Mouse (Mus musculus) liver, postnatal 0 days (tissue): ENCODE data around the gene Pspn.

Source experiments
- CTCF ChIP-seq: sonication (generic); IDR thresholded peaks from 2 replicates; pipeline ENCODE4 v1.5.1; 2016; ENCODE audit warnings: antibody characterized with exemption, low read depth
- EP300 ChIP-seq: IDR thresholded peaks from 2 replicates; pipeline ENCODE4 v1.6.1; 2016; ENCODE audit warnings: antibody characterized with exemption, low read depth, mild to moderate bottlenecking

GRCm38 (mm10) chr17:56979524-56979923 is 20.3 kb downstream of the Pspn start:
- TF ChIP-seq EP300 (no peak), CTCF (no peak)
